Mouse (Mus musculus) bone marrow macrophage, adult 2 months (primary cell): ENCODE measurements around the gene Morn2. TPM values are rescaled to one million over a fixed set of nuclear protein-coding genes. Genes with fewer than 3 reads are reported as not detected.
A peak's percentile ranks its signal among the peaks of the same experiment; 100 is the strongest.

Source experiments
- H3K27ac ChIP-seq: 2 replicates; pipeline ENCODE4 v1.5.1; 2012; ENCODE audit warnings: low read depth, low read length; ENCODE audit not compliant: insufficient read depth
- H3K4me1 ChIP-seq: 2 replicates; pipeline ENCODE4 v1.6.1; 2012; ENCODE audit warnings: low read length; ENCODE audit not compliant: control insufficient read depth, insufficient read depth
- H3K4me3 ChIP-seq: 2 replicates; pipeline ENCODE4 v1.5.1; 2012; ENCODE audit warnings: mild to moderate bottlenecking, low read length, moderate library complexity; ENCODE audit not compliant: insufficient read depth
- CTCF ChIP-seq: IDR thresholded peaks from 2 replicates; pipeline ENCODE4 v1.5.1; 2012; ENCODE audit warnings: low read depth, mild to moderate bottlenecking, low read length, moderate library complexity
- POLR2A ChIP-seq: IDR thresholded peaks from 2 replicates; pipeline ENCODE4 v1.6.1; 2012; ENCODE audit warnings: mild to moderate bottlenecking, low read depth, low read length, borderline replicate concordance
- polyA plus RNA-seq: library from polyadenylated mRNA; stranded (reverse); fragments of >200 nt; gene quantifications from 2 replicates; pipeline ENCODE4 v1.2.4, GENCODE M21; 2012; ENCODE audit not compliant: missing spikeins, insufficient read depth, insufficient read length

Gene Morn2
- polyA plus RNA-seq, 1 experiment = 5.6 TPM

GRCm38 (mm10) chr17:80279340-80280070 is 10.5 kb upstream of the Morn2 start:
- TF ChIP-seq CTCF (no peak), POLR2A (no peak)
- Histone ChIP-seq H3K4me3 (no peak overlapping the region), H3K27ac (no peak overlapping the region), H3K4me1 (0 out of 2 replicates have a peak, but pooled peaks cover under 1% of the 10 kb centered on the region)

- TF ChIP-seq POLR2A (no peak), CTCF (no peak)
- H3K27ac ChIP-seq = no peak overlapping the region
- peaks cover 14% of the 10 kb centered on the region for H3K4me1 ChIP-seq
- no peak overlapping the region for H3K4me3 ChIP-seq
Measured at GRCm38 (mm10) chr17:80284446-80284845, 5.6 kb upstream of the Morn2 start.

- no peak for TF ChIP-seq POLR2A
- TF ChIP-seq CTCF = no peak
- Histone ChIP-seq H3K27ac (0 out of 2 replicates have a peak overlapping the region, but pooled peaks have one; percentile 35), H3K4me3 (no peak overlapping the region), H3K4me1 (peaks cover 14% of the 10 kb centered on the region)
Measured at GRCm38 (mm10) chr17:80288012-80288411, 2.0 kb upstream of the Morn2 start.

- peak overlapping the region; percentile 98 for H3K4me3 ChIP-seq
- H3K4me1 ChIP-seq = peaks cover 14% of the 10 kb centered on the region
- TF ChIP-seq POLR2A (no peak), CTCF (no peak)
- H3K27ac ChIP-seq = no peak overlapping the region
Measured at GRCm38 (mm10) chr17:80289280-80290073, 526 bp upstream of the Morn2 start.

DNA sequence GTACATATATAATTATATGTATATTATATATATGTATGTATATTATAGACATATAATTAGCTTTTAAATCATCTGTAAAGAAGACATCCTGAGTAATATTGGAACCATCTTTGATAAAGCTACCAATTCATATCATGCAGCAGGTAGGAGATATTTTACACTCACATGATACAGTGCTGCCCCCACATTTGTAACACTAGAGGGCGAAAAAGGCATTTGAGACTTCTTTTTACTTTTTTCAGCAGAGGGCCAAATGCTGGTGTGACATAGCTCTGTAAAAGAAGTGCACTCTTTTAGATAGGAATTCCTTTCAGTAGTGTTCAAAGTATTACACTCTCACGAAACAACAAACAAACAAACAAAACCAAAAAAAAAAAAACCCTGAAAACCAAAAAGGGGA is 1.1 kb downstream of the Morn2 start:
- peaks cover 14% of the 10 kb centered on the region for H3K4me1 ChIP-seq
- H3K4me3 ChIP-seq = no peak overlapping the region
- no peak overlapping the region for H3K27ac ChIP-seq
- no peak for TF ChIP-seq POLR2A
- TF ChIP-seq CTCF = no peak

GRCm38 (mm10) chr17:80295258-80295657 is 5.3 kb downstream of the Morn2 start:
- no peak overlapping the region for H3K4me3 ChIP-seq
- peaks cover 3% of the 10 kb centered on the region for H3K4me1 ChIP-seq
- no peak for TF ChIP-seq POLR2A
- no peak overlapping the region for H3K27ac ChIP-seq

- Histone ChIP-seq H3K4me3 (no peak overlapping the region), H3K27ac (no peak overlapping the region), H3K4me1 (peaks cover 3% of the 10 kb centered on the region)
- TF ChIP-seq POLR2A (no peak), CTCF (no peak)
Measured at GRCm38 (mm10) chr17:80298844-80299243, 8.8 kb downstream of the Morn2 start.

GRCm38 (mm10) chr17:80307251-80307650 is 17.2 kb downstream of the Morn2 start, which contains the start of gene Arhgef33:
TSS of gene Arhgef33 (plus strand) at chr17:80307407.
- TF ChIP-seq CTCF (no peak), POLR2A (no peak)
- no peaks in the 10 kb centered on the region for H3K4me1 ChIP-seq
- H3K4me3 ChIP-seq = no peak within 1 kb of the TSS
- no peak within 1 kb of the TSS for H3K27ac ChIP-seq

DNA sequence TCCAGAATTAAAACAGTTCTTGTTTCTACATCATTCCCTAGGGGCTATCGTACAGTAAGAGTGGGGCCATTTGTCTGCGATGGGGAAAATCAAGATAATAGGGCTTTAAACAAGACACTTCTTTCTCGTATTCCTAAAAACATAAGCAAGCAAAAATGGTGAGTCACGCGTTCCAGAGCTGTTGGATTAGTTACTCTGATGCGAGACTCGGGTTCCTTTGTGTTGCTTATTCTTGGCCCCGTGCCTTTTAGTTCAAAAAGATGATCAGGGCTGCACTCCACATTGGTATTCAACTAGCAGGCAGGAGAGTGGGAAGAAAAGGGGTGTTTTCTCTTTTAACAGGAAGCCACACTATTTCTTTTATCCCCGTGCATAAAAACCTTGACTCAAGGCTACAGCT is 21.8 kb downstream of the Morn2 start:
- TF ChIP-seq CTCF (no peak), POLR2A (no peak)
- Histone ChIP-seq H3K4me3 (no peak overlapping the region), H3K27ac (no peak overlapping the region), H3K4me1 (no peaks in the 10 kb centered on the region)

GRCm38 (mm10) chr17:80312405-80312804 is 22.4 kb downstream of the Morn2 start:
- Histone ChIP-seq H3K27ac (no peak overlapping the region), H3K4me1 (no peaks in the 10 kb centered on the region), H3K4me3 (no peak overlapping the region)
- TF ChIP-seq POLR2A = no peak
- TF ChIP-seq CTCF = no peak

DNA sequence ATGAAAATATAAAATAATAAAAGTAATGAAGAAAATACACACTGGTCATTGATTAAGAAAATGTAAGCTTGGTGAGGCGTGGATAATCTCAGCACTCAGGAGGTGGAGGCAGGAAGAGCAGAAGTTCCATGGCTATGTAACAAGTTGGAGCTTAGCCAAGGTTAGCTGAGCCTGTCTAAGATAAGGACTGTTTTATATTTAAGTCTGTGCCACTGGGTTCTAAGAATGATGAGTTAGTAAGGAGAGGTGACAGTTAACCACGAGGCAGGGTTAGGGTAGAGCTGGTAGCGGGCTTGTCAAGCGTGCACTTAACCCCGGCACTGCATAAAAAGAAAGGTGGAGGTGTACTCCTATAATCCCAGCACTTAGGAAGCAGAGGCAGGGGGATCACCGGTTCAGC is 32.2 kb downstream of the Morn2 start:
- H3K4me3 ChIP-seq = no peak overlapping the region
- H3K27ac ChIP-seq = no peak overlapping the region
- TF ChIP-seq POLR2A = no peak
- no peak for TF ChIP-seq CTCF
- H3K4me1 ChIP-seq = peaks cover 6% of the 10 kb centered on the region
